Mouse (Mus musculus) intestine, embryonic 14.5 days (tissue): ENCODE measurements at regions not wholly inside any gene's neighbourhood (a gene's known extent, or its start where the extent isn't known, plus 50 kb on each side); places are given as distances from the start of the nearest gene placed in this dataset.

Experiments
- ATAC-seq: fragments of 200-750 bp; cut with Nextera tagmentation; replicated peaks from 2 replicates; pipeline ENCODE4 v1.8.0; 2017; ENCODE audit warnings: low read depth, moderate number of reproducible peaks, moderate TSS enrichment, moderate library complexity; ENCODE audit not compliant: low FRiP score, low TSS enrichment
- DNase-seq: peaks from one replicate; pipeline ENCODE4 v3.0.0-alpha.2; 2018; ENCODE audit warnings: low spot score
- H3K27ac ChIP-seq: fragments of 300-500 bp; sonication (generic); 2 replicates; pipeline ENCODE4 v1.5.1; 2014; ENCODE audit warnings: low read depth, mild to moderate bottlenecking, control low read depth
- H3K27me3 ChIP-seq: fragments of 300-500 bp; sonication (generic); replicated peaks from 2 replicates; pipeline ENCODE4 v1.6.1; 2014; ENCODE audit warnings: low read length, control low read depth; ENCODE audit not compliant: control insufficient read depth, insufficient read depth
- H3K36me3 ChIP-seq: fragments of 300-500 bp; sonication (generic); 2 replicates; pipeline ENCODE4 v1.6.1; 2014; ENCODE audit warnings: low read length, control low read depth; ENCODE audit not compliant: control insufficient read depth, insufficient read depth
- H3K4me1 ChIP-seq: fragments of 300-500 bp; sonication (generic); replicated peaks from 2 replicates; pipeline ENCODE4 v1.6.1; 2014; ENCODE audit warnings: low read length, control low read depth, mixed read lengths; ENCODE audit not compliant: control insufficient read depth, insufficient read depth
- H3K4me2 ChIP-seq: fragments of 300-500 bp; sonication (generic); 2 replicates; pipeline ENCODE4 v1.6.1; 2014; ENCODE audit warnings: low read length
- H3K4me3 ChIP-seq: fragments of 300-500 bp; sonication (generic); 2 replicates; pipeline ENCODE4 v1.5.1; 2014; ENCODE audit warnings: low read depth, low read length, control low read depth, mixed read lengths
- H3K9ac ChIP-seq: fragments of 300-500 bp; sonication (generic); 2 replicates; pipeline ENCODE4 v1.6.1; 2014; ENCODE audit warnings: mild to moderate bottlenecking, low read length
- H3K9me3 ChIP-seq: fragments of 300-500 bp; sonication (generic); 2 replicates; pipeline ENCODE4 v1.6.1; 2016; ENCODE audit warnings: low read length, control low read depth; ENCODE audit not compliant: control insufficient read depth
- whole genome bisulfite sequencing: fragments of 180-500 bp; shearing (Covaris S2); extraction: QIAGEN DNeasy Blood & Tissue Kit; methylation state at CpG from one replicate; pipeline ENCODE4 v1.1.7; 2014; 5-methylcytosine and 5-hydroxymethylcytosine counted together

DNA sequence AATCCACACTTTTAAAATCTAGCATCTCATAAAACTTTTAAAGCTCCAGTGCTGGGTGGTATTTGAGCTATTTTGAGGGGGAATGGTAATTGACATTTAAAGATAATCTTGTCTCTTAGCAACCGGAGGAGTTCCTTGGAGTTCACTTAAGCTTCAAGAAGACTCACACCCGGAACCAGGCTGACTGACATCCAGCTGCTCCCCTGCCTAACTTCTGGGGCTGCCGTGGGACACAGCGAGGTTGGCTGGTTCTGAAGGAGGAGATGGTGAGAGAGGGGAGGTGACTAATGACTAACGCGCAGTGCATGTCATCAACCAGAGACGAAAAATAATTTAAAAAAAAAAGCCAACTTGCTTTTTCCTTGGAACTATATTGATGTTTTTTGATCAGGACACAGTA lies 157.7 kb upstream of the Ado start:
- Histone ChIP-seq H3K4me2 (no peak overlapping the region), H3K4me1 (no peaks in the 10 kb centered on the region), H3K36me3 (no peaks in the 10 kb centered on the region), H3K27me3 (no peaks in the 10 kb centered on the region), H3K9ac (no peak overlapping the region), H3K27ac (no peak overlapping the region), H3K4me3 (no peak overlapping the region), H3K9me3 (no peaks in the 10 kb centered on the region)
- DNase-seq: no peak
- WGBS: 62% methylated on average over 7 of the region's 7 CpGs
- no peak for ATAC-seq

DNA sequence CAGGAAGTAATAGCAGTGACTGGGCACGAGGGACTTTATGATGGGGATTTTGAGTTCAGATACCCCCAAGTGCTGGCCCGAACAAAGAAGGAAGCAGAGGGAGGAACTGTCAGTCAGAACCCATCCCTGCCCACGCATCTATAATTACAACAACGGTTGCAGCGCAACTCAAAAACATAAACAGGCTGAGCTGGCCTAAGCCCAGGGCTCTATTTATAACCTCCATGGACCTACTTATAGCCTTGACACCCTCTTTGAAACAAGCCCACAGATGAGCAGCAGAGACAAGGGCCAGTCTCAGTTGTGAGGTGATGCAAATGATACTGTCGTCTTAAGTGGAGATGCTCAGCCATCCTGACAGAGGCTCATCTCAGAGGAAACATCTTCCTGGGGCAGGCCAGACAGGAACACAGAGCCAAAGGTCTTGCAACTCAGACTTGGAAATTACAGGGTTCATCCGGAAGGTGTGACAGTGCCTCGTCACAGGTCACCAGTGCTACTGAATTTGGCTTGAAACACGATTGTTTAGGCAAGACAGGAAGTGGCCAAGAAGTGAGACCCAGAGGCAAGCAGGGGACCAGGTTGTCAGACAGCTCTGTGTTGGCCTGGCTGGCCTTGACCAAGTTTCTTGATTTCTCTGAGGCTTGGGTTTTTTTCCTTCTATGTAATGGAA lies 154.2 kb upstream of the Ado start:
- H3K4me1 ChIP-seq: no peaks in the 10 kb centered on the region
- ATAC-seq (no peak), DNase-seq (no peak)
- no peaks in the 10 kb centered on the region for H3K36me3 ChIP-seq
- H3K9me3 ChIP-seq: no peaks in the 10 kb centered on the region
- no peak overlapping the region for H3K9ac ChIP-seq
- no peaks in the 10 kb centered on the region for H3K27me3 ChIP-seq
- no peak overlapping the region for H3K27ac ChIP-seq
- H3K4me3 ChIP-seq: no peak overlapping the region
- no peak overlapping the region for H3K4me2 ChIP-seq
- 69% methylated on average over 9 of the region's 9 CpGs for WGBS

DNA sequence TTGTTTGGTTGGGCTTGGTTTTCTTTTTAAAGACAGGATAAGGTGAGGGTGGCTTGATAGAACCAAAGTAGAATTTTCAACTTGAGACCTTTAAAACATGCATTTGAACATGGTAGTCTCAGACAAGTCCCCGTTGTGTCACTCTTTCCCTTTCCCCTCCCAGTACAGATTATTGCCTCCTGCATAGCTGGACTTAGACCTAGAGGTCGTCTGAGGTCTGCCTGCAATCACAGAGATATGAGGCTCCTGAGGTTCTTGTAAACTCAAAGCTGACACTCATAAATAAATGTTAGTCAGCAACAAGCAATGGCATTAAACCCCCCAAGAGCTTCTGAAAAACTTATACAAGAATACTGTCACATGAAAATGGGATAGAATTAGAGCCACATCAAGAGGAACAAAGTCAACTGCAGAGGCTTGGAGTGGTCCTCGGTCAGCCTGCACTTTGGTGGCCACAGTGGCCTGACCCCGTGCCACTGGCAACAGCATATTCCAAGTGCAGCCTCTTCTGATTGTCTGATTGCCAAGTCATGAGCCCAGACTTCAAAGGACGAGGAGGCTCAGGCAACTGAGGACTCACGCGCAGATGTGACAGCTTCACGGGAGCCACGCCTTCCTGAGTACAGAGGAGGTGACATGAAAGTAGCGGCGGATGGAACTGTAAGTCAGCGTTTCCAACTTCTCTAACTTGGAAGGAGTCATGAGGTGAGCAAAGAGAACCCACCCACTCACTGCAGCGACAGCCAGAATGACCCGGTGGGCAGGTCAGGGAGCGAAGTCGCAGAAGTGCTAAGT lies 148.8 kb upstream of the Ado start:
- Histone ChIP-seq H3K27ac (no peak overlapping the region), H3K9ac (no peak overlapping the region), H3K4me1 (0 out of 2 replicates have a peak, but pooled peaks cover 6% of the 10 kb centered on the region), H3K36me3 (no peaks in the 10 kb centered on the region), H3K27me3 (no peaks in the 10 kb centered on the region), H3K4me2 (no peak overlapping the region), H3K4me3 (no peak overlapping the region), H3K9me3 (no peaks in the 10 kb centered on the region)
- 66% methylated on average over 16 of the region's 16 CpGs for WGBS
- ATAC-seq: no peak
- DNase-seq: no peak

DNA sequence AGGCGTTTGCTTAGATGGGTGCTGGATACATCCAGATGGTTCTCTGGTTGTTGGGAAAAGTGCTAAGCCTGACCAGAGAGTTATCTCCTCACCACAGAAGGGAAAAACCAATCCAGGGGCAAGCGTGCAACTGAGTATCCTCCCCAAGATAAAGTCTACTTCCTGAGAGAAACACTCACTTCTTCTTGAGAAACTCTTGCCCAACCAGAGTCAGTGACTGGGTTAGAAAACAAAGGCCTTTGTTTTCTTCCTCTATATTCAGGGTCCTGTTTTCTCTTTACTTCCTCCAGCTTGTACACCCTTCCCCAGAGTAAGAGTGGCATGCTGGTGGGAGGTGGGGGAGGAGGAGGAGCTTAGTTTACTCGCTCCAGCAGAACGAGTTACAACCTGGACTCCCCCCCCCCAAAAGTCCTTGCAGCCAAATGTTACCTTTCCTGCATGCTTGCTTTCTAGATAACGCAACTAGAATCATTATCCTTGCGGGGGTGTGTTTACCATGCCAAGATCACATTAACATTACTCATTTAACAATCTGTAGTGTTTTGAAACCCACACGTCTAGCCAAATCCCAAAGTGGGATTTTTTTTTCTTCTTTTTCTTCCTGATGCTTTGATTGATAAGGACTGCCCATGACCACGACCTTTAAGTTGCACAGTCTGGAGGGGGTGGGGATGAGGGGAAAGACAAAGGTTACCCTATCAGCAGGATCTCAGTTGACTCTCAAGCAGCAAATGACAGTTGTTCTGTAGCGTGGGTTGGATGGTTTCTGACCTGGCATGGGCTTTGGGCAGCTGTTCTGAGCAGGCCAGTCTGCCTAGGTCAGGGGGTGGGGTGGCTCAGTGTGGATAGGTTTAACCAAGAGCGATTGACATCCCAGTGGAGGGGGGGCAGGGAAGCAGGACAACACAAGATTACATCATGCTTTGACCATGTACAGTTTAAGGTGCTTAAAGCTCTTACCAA lies 147.4 kb upstream of the Ado start:
- H3K27ac ChIP-seq: no peak overlapping the region
- 55% methylated on average over 10 of the region's 10 CpGs for WGBS

DNA sequence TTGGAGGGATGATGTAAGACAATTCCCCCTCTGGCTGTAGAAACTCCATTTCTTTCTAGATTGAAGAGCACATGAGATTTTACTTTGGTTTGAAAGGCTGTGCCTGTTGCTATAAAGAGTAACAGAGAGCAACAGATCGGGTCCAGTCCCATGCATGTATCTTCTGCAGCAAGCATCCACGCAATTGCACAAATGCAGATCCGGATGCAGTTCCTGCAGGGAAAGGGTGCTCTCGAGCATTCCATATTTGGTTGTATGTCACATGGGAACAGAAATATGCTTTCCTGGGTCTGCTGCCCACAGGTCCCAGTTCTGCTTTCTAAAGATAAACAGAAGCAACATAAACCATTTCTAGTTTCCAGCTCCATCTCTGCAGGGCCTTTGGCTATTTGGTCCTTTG lies 146.0 kb upstream of the Ado start:
- H3K27ac ChIP-seq: no peak overlapping the region
- H3K9ac ChIP-seq: no peak overlapping the region
- DNase-seq (no peak), ATAC-seq (no peak)
- no peaks in the 10 kb centered on the region for H3K36me3 ChIP-seq
- WGBS: 59% methylated on average over 4 of the region's 4 CpGs
- 0 out of 2 replicates have a peak, but pooled peaks cover 6% of the 10 kb centered on the region for H3K4me1 ChIP-seq
- H3K27me3 ChIP-seq: no peaks in the 10 kb centered on the region
- H3K9me3 ChIP-seq: no peaks in the 10 kb centered on the region
- no peak overlapping the region for H3K4me2 ChIP-seq
- H3K4me3 ChIP-seq: no peak overlapping the region

More for the DNA sequence above, 147.4 kb upstream of the Ado start:
- no peaks in the 10 kb centered on the region for H3K9me3 ChIP-seq
- DNase-seq (no peak), ATAC-seq (no peak)
- H3K4me2 ChIP-seq: no peak overlapping the region
- H3K27me3 ChIP-seq: no peaks in the 10 kb centered on the region
- no peaks in the 10 kb centered on the region for H3K36me3 ChIP-seq
- H3K4me3 ChIP-seq: no peak overlapping the region
- no peak overlapping the region for H3K9ac ChIP-seq
- H3K4me1 ChIP-seq: 0 out of 2 replicates have a peak, but pooled peaks cover 6% of the 10 kb centered on the region

DNA sequence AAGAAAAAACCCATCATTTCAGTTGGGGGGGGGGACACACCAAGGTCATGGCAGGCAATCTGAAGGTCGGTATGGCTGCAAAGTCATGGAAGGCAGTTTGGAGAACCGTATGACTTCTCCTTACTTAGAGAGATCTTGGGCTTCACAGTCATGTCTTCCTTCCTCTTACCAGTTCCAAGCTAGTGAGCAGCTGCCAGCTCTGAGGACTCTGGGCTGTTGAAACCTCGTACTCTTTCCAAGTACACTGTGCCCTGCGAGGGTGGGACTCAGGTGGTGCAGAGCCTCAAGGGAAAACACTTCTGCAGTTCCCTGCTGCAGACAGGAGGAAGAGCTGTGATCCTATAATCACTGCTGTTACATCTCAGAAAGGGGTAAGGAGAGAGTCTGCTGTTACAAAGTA lies 144.8 kb upstream of the Ado start:
- no peaks in the 10 kb centered on the region for H3K36me3 ChIP-seq
- no peak overlapping the region for H3K9ac ChIP-seq
- H3K27me3 ChIP-seq: no peaks in the 10 kb centered on the region
- DNase-seq (no peak), ATAC-seq (no peak)
- no peak overlapping the region for H3K27ac ChIP-seq
- no peak overlapping the region for H3K4me3 ChIP-seq
- no peaks in the 10 kb centered on the region for H3K9me3 ChIP-seq
- H3K4me2 ChIP-seq: no peak overlapping the region
- 0 out of 2 replicates have a peak, but pooled peaks cover 6% of the 10 kb centered on the region for H3K4me1 ChIP-seq
- WGBS: 66% methylated on average over 4 of the region's 4 CpGs

DNA sequence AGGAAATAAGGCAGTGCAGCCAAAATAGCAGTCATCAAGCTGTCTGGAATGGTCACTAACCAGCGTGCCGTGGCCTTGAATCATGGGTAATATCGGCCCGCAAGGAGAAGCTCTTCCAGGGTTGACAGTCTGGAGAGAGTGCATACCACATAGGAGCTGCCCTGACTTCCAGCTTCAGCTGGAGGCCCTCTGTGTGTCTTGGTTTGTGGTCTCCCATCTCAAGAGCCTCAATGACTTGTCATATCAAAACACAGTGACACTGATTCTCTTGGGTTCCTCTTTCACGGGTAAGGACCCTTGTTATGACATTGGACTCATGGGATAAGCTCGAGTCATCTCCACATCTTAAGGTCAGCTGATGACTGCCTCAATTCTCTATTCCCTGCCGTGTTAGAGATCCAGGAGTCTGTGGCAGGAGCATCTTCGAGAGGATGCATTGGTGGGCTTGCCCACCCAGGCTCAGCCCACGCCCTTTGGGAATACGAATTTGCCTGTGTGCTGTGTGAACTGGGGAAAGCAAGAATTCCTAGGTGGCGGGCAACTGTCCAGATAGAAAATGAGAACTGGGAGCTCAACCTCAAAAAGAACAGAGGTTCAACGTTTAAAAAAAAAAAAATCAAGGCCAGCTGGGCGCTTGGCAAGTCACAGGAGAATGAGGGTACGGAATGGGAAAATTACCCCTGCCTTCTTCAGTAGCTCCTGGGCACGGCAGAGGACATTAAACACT lies 141.4 kb upstream of the Ado start:
- ATAC-seq (no peak), DNase-seq (no peak)
- no peak overlapping the region for H3K9ac ChIP-seq
- H3K27me3 ChIP-seq: no peaks in the 10 kb centered on the region
- no peaks in the 10 kb centered on the region for H3K36me3 ChIP-seq
- 92% methylated on average over 15 of the region's 15 CpGs for WGBS
- no peak overlapping the region for H3K4me2 ChIP-seq
- H3K4me1 ChIP-seq: 0 out of 2 replicates have a peak, but pooled peaks cover 5% of the 10 kb centered on the region
- no peak overlapping the region for H3K27ac ChIP-seq
- no peak overlapping the region for H3K4me3 ChIP-seq
- H3K9me3 ChIP-seq: no peaks in the 10 kb centered on the region

DNA sequence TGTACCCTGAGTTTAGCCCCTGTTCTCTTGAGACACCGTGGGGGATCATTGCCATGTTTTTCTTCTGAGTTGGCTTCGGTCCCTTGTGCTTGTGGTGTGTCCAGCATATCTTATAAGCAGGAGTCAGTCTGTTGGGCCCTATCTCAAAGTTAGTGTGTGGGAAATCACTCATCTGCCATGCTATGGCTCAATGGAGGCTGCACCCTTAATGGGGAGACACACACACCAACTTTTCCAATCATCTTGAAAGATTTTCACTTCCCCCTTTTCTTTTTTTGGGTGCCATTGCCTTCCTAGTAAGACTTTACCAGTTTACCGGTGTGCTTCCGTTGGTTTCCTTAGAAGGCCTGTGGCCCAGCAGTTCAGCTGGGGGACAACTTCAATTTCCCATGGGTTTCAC lies 130.6 kb upstream of the Ado start:
- Histone ChIP-seq H3K36me3 (no peaks in the 10 kb centered on the region), H3K4me2 (no peak overlapping the region), H3K27me3 (no peaks in the 10 kb centered on the region), H3K9me3 (no peaks in the 10 kb centered on the region), H3K27ac (no peak overlapping the region), H3K4me1 (no peaks in the 10 kb centered on the region), H3K4me3 (no peak overlapping the region), H3K9ac (no peak overlapping the region)
- 96% methylated on average over 4 of the region's 4 CpGs for WGBS
- ATAC-seq: no peak
- no peak for DNase-seq
